9 mouse cellular contexts compared by ENCODE assay signal in the genomic region with DNA sequence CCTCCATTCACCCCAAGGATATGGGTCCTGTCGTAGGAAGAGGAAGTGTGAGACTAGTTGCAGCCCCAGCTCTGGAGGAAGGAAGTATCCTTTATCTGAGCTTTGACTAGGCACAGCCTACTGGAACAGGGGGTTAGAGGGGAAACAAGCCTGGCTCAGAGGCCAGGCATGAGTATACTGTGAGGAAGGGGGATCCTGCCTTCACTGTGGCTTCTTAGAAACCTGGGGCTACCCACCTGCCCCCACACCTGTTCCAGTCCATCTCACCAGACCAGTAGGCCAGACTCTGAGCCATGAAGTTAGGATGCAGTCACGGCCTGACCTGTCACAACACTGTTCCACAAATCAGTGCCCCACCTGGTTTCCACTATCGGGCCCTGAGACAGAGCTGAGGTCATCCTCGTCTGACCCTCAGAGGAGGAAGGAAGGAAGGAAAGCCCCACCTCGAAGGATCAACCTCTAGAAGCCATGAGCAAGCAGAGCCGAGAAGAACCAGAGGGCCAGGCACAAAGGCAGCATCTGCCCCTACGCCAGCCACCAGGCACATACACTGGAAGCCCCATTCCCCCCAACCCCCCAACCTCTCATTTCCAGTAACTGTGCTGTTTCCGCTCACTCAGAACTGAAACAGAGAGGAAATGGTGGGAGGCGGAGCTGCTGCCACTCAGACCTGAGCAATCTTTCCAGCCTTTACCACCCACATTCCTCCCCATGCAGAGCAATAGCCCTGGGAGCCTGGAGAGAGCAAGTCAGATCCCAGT. TPM values are rescaled to one million over a fixed set of nuclear protein-coding genes. Genes with fewer than 3 reads are reported as not detected.
DNase-seq lines count a peak whose midpoint lies in the region; ATAC-seq and TF ChIP-seq lines count a peak whose summit lies in the region.
"Had no signal": no experiment of that assay in that cellular context is flagged by ENCODE, and none has a peak within 500 bp of the region (broad histone marks: within the 10 kb centered on the region; RNA-seq: fewer than 3 reads in every experiment).

No protein-coding gene starts in this region.

- intact Hi-C loops in heart, postnatal 14 days (cut with DNase I), result no loop called here

- H3K36me3 ChIP-seq in heart, embryonic 10.5 days, result no peaks in the 10 kb centered on the region
- no peaks in the 10 kb centered on the region for H3K36me3 ChIP-seq in liver, adult 2 months (ENCODE audit: control insufficient read depth, insufficient read depth, low read length)
- no peaks in the 10 kb centered on the region for H3K36me3 ChIP-seq in neural tube, embryonic 15.5 days

- peak overlapping the region; percentile 33 for H3K4me2 ChIP-seq in neural tube, embryonic 15.5 days

- no peak for TF ChIP-seq POLR2A in liver, adult 2 months (IDR thresholded peaks at IDR 0.05; ENCODE audit: extremely low read depth, insufficient read depth, low read length)

- H3K9me3 ChIP-seq in heart, embryonic 10.5 days, result no peaks in the 10 kb centered on the region
- H3K9me3 ChIP-seq in neural tube, embryonic 15.5 days (replicated peaks), result no peaks in the 10 kb centered on the region

- H3K27me3 ChIP-seq in heart, embryonic 10.5 days (ENCODE audit: insufficient read depth, poor library complexity, severe bottlenecking), result peaks cover under 1% of the 10 kb centered on the region; the same call in 1 of the 2 replicates
- H3K27me3 ChIP-seq in liver, adult 2 months (ENCODE audit: control insufficient read depth, insufficient read depth, low read length), result no peaks in the 10 kb centered on the region
- H3K27me3 ChIP-seq in neural tube, embryonic 15.5 days (replicated peaks), result no peaks in the 10 kb centered on the region
- H3K27me3 ChIP-seq: Patski had no signal

- H3K4me3 ChIP-seq in heart, embryonic 10.5 days, result peak overlapping the region; percentile 9; the same call in 1 of the 2 replicates
- H3K4me3 ChIP-seq in liver, adult 2 months (ENCODE audit: insufficient read depth, low read depth, low read length), result no peak overlapping the region
- H3K4me3 ChIP-seq in neural tube, embryonic 15.5 days (replicated peaks), result no peak overlapping the region

- TF ChIP-seq CTCF in liver, adult 2 months (IDR thresholded peaks at IDR 0.05; ENCODE audit: low read depth, low read length), result no peak

- peak overlapping the region; percentile 81 for H3K27ac ChIP-seq in heart, embryonic 10.5 days
- peak overlapping the region; percentile 83 for H3K27ac ChIP-seq in liver, adult 2 months (replicated peaks; ENCODE audit: insufficient read depth, low read depth, low read length)
- H3K27ac ChIP-seq in neural tube, embryonic 15.5 days (replicated peaks), result peak overlapping the region; percentile 67

- H3K9ac ChIP-seq in liver, adult 2 months (ENCODE audit: low read depth, low read length), result peak overlapping the region; percentile 3; the same call in 1 of the 2 replicates
- peak overlapping the region; percentile 20; the same call in 1 of the 2 replicates for H3K9ac ChIP-seq in neural tube, embryonic 15.5 days (replicated peaks)

- peak; percentile 79 for ATAC-seq in common myeloid progenitor, adult 5-6 weeks (replicated peaks; ENCODE audit: low read depth, poor library complexity, severe bottlenecking)
- ATAC-seq in hematopoietic stem cell, adult 5-6 weeks (replicated peaks in 1 of 2; ENCODE audit: insufficient read depth in 1 of 2, low FRiP score in 2 of 2, low TSS enrichment in 1 of 2, low read depth in 1 of 2, poor library complexity in 2 of 2, severe bottlenecking in 2 of 2), result peak; percentile 69
- ATAC-seq in neural tube, embryonic 15.5 days (ENCODE audit: low FRiP score), result no peak
- ATAC-seq: Patski had no signal

- 32% methylated on average over 9 of the region's 9 CpGs for WGBS in heart, embryonic 10.5 days
- WGBS in liver, adult 2 months, result 62% methylated on average over 9 of the region's 9 CpGs
- 27% methylated on average over 9 of the region's 9 CpGs for WGBS in neural tube, embryonic 15.5 days

- DNase-seq in heart, embryonic 10.5 days (ENCODE audit: low spot score), result no peak
- no peak for DNase-seq in heart, postnatal 14 days
- DNase-seq in liver, adult 2 months (ENCODE audit: extremely low read depth, low read depth, low spot score), result no peak
- DNase-seq in c-Kit-positive CD71-positive TER-119-positive erythroid progenitor cells, embryonic 14.5 days (ENCODE audit: low spot score), result no peak
- no peak for DNase-seq in cerebellum, adult 8-10 months

- peaks cover 92% of the 10 kb centered on the region for H3K4me1 ChIP-seq in heart, embryonic 10.5 days
- peaks cover 28% of the 10 kb centered on the region for H3K4me1 ChIP-seq in liver, adult 2 months (ENCODE audit: control insufficient read depth, insufficient read depth, low read length)
- peaks cover 97% of the 10 kb centered on the region for H3K4me1 ChIP-seq in neural tube, embryonic 15.5 days

- peaks cover 82% of the 10 kb centered on the region for H3K79me2 ChIP-seq in liver, adult 2 months (ENCODE audit: control insufficient read depth, insufficient read depth, low read length)

RNA-seq across cellular contexts. Expression of gene Notch1, which starts 23.3 kb away (rescaled TPM):
- polyA plus RNA-seq in heart, embryonic 10.5 days (2016; fragmentation: Nextera tagmentation; extraction: Ambion mirVana), result 13.2 and 16.6 TPM in 2 replicates
- total RNA-seq in heart, postnatal 14 days (2021), result 10 to 100 TPM; 43.8 to 49.4 TPM
- 6.5 and 13.7 TPM in 2 replicates for total RNA-seq in common myeloid progenitor, adult 5-6 weeks (2017)
- total RNA-seq in hematopoietic stem cell, adult 5-6 weeks (2017), result 21.6 and 23.7 TPM in 2 replicates
- 6.2 and 13.8 TPM in 2 replicates for total RNA-seq in liver, adult 2 months (2014; rRNA removed)
- polyA plus RNA-seq in liver, adult 2 months (2012; rRNA removed), result 9.1 and 9.7 TPM in 2 replicates
- polyA plus RNA-seq in neural tube, embryonic 15.5 days (2015; fragmentation: Nextera tagmentation; extraction: Ambion mirVana), result 11.7 and 22.6 TPM in 2 replicates

RNA-seq across cellular contexts. Expression of gene Sec16a, which starts 48.2 kb away (rescaled TPM):
- 24.7 and 26.4 TPM in 2 replicates for polyA plus RNA-seq in heart, embryonic 10.5 days (2016; fragmentation: Nextera tagmentation; extraction: Ambion mirVana)
- 10 to 100 TPM; 37.4 to 40.5 TPM for total RNA-seq in heart, postnatal 14 days (2021)
- 20.1 and 44.2 TPM in 2 replicates for total RNA-seq in common myeloid progenitor, adult 5-6 weeks (2017)
- 30.8 and 50.0 TPM in 2 replicates for total RNA-seq in hematopoietic stem cell, adult 5-6 weeks (2017)
- total RNA-seq in liver, adult 2 months (2014; rRNA removed), result 44.5 and 53.2 TPM in 2 replicates
- polyA plus RNA-seq in liver, adult 2 months (2012; rRNA removed), result 70.5 and 78.2 TPM in 2 replicates
- 16.7 and 17.2 TPM in 2 replicates for polyA plus RNA-seq in neural tube, embryonic 15.5 days (2015; fragmentation: Nextera tagmentation; extraction: Ambion mirVana)
